Mouse (Mus musculus): ENCODE measurements around the gene Zdhhc12. TPM values are rescaled to one million over a fixed set of nuclear protein-coding genes. Genes with fewer than 3 reads are reported as not detected.
"Not testable (repeated sequence)": the region's sequence is repeated elsewhere in the genome, so short reads cannot be mapped to it uniquely, and the experiment has no call there.

Zdhhc12 gene
- total RNA-seq (2021), result 1 to 10 TPM; 3.9 to 4.7 TPM

DNA sequence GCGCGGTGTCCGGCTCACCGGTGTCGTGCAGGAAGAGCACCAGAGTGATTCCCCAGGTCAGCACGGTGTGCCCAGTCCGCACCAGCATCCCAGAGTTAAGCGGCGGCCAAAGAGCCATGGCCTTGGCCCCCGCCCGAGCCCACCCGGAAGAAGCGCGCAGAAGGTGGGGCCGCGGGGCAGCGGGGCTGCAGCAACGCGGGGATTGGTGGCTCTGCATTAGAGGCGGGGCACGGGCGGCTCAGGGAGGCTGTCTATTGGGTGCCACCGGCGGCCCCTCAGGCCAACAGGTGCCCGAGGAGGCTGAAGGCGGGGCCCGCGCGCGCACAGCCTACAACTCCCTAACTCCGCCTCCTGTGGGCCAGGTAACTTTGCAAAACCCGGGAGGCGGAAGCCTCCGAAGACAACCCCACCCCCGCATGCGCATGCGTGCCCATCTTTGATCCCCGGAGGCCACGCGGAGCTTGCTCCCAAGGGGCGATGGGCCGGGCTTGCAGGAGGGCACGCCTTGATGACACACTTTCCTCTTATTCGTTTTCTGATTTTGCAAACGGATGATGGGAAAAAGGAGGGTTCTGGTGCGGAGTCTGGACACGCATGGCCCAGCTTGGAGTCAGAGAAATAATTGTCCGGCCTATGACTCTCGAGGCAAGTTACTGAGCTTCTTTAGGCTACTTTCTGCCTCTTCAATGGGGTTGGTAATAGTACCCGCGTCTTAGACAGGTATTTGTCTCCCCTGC, at the start of gene Zdhhc12:
Zdhhc12 (minus strand) TSS at position 178 of the 737 bp plus-strand sequence.
- intact Hi-C loops (cut with DNase I), result loop anchor here (2.0 kb wide), 1 partner anchor 17 kb away; the partner anchor contains the start of gene Pkn3
- DNase-seq (ENCODE audit: low spot score), result peak; percentile 94

DNA sequence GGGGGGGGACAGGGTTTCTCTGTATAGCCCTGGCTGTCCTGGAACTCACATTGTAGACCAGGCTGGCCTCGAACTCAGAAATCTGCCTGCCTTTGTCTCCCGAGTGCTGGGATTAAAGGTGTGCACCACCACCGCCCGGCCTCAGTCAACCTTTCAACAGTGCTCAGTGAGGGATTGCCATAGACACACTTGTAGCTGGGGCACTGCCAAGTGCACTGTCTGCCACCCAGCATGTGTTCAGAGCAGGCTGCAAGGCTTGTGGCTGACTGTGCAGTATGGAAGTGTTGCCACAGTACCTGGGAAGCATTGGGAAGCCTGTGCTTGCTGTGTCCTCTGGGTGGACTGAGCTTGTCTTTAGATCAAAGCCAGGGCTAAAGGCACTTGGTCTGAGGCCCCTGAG, 46.6 kb upstream of the Zdhhc12 start:
- DNase-seq (ENCODE audit: low spot score); intact Hi-C loops (cut with DNase I): not testable (repeated sequence)

DNA sequence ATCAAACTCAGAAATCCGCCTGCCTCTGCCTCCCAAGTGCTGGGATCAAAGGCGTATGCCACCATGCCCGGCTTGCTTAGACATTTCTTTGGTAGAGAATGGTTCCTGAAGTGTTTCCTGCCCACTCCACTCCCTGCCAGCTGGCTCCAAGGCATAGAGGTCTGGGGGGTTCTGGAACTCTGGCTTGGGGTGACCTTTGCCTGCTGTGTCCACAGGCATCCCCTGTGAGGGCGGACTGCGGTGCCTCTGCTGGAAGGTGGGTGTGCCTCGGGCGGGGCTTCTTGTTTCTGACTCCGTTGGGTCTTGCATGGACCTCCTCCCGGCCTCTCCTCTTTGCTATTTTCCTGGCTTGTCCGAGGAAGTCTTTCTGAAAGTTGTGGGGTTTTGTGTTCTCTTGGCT, 43.0 kb upstream of the Zdhhc12 start:
- DNase-seq (ENCODE audit: low spot score), result no peak
- intact Hi-C loops (cut with DNase I), result no loop called here

DNA sequence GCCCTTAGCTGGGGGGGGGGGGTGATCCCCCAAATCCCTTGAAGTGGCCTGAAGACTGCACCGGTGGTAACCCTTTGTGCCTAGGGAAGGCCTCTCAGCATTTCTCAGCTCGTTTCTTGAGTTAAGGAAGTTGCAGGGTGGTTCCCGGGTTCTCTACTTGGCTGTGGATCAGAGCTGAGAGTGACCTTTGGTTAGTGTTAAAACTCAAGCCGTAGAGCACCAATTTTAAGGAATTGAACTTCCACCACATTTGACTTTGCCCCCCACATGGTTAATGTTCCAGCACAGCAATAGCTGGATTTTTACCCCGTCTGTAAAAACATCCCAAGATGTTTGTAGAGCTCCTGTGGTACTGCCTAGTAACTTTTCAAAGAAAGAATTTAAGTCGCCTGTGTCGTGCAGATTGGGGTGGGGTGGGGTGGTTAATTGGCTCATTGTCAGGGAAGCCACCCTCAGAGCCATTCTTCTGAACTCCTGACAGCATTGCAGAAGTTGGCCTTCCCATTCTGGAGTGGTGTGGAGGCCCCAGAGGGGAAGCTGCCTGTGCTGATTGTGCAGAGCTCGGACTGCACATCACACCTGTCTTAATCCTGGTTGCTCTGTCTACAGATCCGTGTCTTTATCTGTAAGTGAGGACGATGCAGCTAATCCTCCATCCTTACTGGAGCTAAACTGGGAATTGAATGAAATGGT, 41.6 kb upstream of the Zdhhc12 start:
- DNase-seq (ENCODE audit: low spot score), result no peak
- intact Hi-C loops (cut with DNase I), result no loop called here

DNA sequence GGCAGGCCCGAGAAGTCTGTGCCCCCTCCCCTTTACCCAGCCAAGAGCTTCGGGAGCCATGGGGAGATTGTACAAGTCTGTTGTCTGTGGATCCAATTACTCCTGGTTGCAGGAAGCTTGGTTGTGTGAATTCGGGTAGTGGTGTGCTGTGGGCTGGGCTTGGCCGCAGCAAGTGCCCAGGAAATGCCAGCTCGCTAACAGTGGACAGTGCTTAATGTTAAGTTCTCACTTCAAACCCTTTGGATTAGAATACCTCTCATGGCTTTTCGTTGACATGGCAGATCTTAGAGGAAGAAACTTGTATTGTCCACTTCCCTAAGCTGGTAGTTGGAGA, 40.9 kb upstream of the Zdhhc12 start:
- no peak for DNase-seq (ENCODE audit: low spot score)
- intact Hi-C loops (cut with DNase I), result no loop called here

GRCm38 (mm10) chr2:30133613-30134377, 40.3 kb upstream of the Zdhhc12 start, which contains the start of gene Tbc1d13:
TSS of gene Tbc1d13 (plus strand) at chr2:30133746.
- DNase-seq (ENCODE audit: low spot score), result peak; percentile 97
- intact Hi-C loops (cut with DNase I), result no loop called here

GRCm38 (mm10) chr2:30132801-30133612, 39.6 kb upstream of the Zdhhc12 start:
- intact Hi-C loops (cut with DNase I), result no loop called here
- no peak for DNase-seq (ENCODE audit: low spot score)

GRCm38 (mm10) chr2:30131240-30131639, 37.8 kb upstream of the Zdhhc12 start:
- DNase-seq (ENCODE audit: low spot score); intact Hi-C loops (cut with DNase I): not testable (repeated sequence)

DNA sequence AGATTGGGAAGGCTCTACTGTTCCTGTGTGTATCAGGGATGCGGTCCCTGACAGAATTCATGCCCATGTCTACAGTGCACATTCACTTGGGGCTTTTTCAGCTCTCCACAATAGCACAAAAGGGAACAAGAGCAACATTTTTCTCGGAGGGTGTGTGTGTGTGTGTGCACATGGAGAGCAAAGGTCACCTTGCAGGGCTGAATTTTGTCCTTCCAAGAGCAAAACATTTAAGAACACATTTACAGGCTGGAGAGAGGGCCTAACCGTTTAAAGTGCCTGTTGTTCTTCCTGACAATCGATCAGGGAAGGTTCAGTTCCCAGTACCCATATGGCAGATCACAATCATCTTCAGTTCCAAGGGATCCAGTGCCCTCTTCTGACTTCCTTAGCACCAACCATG, 36.7 kb upstream of the Zdhhc12 start:
- intact Hi-C loops (cut with DNase I), result no loop called here
- DNase-seq (ENCODE audit: low spot score), result no peak

DNA sequence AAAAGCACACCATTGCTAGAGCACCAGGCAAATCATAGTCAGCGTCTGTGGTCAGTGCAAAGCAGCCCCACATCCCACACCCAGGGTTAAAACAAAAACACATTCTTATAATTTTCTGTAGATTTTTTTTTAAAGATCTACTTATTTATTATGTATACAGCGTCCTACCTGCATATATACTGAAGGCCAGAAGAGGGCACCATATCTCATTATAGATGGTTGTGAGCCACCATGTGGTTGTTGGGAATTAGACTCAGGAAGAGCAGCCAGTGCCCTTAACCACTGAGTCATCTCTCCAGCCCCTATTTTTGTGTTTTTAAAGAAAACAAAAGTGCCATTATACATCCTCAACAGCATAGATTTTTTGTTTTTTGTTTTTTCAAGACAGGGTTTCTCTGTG, 35.3 kb upstream of the Zdhhc12 start:
- intact Hi-C loops (cut with DNase I), result loop anchor here (2.0 kb wide), 2 partner anchors 34 to 142 kb away; no protein-coding TSS in a partner anchor
- DNase-seq (ENCODE audit: low spot score), result no peak

DNA sequence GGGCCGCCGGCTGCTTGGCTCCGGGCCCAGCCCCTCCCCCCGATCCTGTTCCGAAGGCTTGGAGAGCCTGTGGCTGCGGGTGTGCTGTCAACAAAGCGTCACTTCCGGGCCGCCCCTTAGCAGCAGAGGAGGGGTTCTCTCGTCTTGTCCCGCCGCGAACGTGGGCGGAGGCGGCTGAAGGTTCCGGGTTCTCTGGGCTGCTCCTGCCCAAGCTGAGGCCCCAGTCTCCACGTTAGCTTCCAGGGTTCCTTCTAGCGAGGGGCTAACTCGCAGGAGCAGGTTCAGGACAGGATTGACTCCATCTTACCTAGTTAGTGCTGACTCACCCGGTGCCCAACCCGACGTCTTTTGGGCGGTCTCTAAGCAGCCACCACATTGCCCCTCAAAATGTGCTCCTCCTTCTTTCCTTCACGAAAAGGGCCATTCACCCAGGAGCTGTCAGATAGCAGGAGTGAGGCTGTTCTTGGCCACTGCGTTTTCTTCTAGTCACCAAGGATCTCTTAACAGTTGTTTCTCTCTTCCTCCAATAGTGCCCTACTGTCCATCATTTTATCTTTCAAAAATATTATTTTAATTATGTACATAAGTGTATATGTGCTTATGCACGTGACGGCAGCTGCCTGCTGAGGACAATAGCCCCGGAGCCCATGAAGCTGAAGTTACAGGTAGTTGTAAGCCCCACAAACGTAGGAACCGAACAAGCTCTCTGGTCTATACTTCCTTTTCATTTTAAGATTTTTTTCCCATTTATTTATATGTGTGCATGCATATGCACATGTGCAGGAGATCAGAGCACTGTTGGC, 31.2 kb upstream of the Zdhhc12 start, which contains the start of gene Zer1:
Zer1 (minus strand) TSS at position 114 of the 803 bp plus-strand sequence.
- intact Hi-C loops (cut with DNase I), result no loop called here
- DNase-seq (ENCODE audit: low spot score), result peak; percentile 95

GRCm38 (mm10) chr2:30123729-30124471, 30.5 kb upstream of the Zdhhc12 start:
- no peak for DNase-seq (ENCODE audit: low spot score)
- intact Hi-C loops (cut with DNase I), result no loop called here

DNA sequence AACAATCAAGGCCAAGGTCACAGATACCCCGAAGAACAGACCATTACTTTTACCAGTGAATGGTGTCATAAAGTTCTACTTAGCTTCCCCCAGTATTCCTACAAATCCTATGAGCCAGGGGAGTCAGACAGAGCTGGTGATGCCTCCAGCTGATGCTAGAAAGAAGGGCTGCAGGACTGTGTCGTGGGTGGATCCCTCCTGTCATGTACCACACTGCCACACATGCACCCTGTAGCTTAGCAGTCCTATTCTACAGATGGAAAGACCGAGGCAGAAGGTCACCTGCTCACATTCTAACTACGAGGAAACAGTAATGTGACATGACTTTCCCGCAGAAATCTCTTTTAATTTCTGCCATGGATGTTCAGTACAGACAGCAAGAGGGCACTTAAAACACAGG, 29.3 kb upstream of the Zdhhc12 start:
- intact Hi-C loops (cut with DNase I), result no loop called here
- DNase-seq (ENCODE audit: low spot score), result no peak

DNA sequence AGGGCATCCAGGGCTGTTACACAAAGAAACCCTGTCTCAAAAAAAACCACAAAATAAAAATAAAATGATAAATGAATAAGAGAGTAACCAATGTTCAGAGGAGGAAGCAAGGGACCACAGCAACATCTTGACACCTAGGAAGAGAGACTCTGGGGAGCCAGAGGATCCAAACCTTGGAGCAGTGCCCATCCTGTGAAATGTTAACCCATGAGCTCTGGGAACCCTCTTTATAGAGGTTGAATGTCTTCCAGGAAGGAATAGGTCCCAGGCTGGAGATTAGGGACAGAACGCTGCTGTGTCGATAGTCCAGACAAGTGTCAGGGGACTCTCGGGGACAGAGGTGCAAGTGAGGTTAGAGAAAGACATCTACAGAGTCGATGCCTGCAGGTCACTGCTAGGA, 26.8 kb upstream of the Zdhhc12 start:
- DNase-seq (ENCODE audit: low spot score), result no peak
- intact Hi-C loops (cut with DNase I), result no loop called here

GRCm38 (mm10) chr2:30119641-30120051, 26.2 kb upstream of the Zdhhc12 start:
- intact Hi-C loops (cut with DNase I), result loop anchor here (5.0 kb wide), 1 partner anchor 33 kb away; no protein-coding TSS in a partner anchor
- DNase-seq (ENCODE audit: low spot score), result no peak

GRCm38 (mm10) chr2:30112564-30112963, 19.1 kb upstream of the Zdhhc12 start:
- intact Hi-C loops (cut with DNase I), result no loop called here
- no peak for DNase-seq (ENCODE audit: low spot score)

GRCm38 (mm10) chr2:30111500-30111899, 18.1 kb upstream of the Zdhhc12 start:
- intact Hi-C loops (cut with DNase I), result no loop called here
- DNase-seq (ENCODE audit: low spot score), result no peak

GRCm38 (mm10) chr2:30108260-30108659, 14.8 kb upstream of the Zdhhc12 start:
- DNase-seq (ENCODE audit: low spot score), result no peak
- intact Hi-C loops (cut with DNase I), result loop anchor here (5.0 kb wide), 1 partner anchor 54 kb away; no protein-coding TSS in a partner anchor

Data from heart, postnatal 25 days (tissue).